Mouse (Mus musculus) embryonic facial prominence, embryonic 10.5 days (tissue): ENCODE results near the gene Chn2. TPM values are rescaled to one million over a fixed set of nuclear protein-coding genes. Genes with fewer than 3 reads are reported as not detected.

Experiments
- DNase-seq: peaks from one replicate; pipeline ENCODE4 v3.0.0-alpha.2; 2017; ENCODE audit warnings: low spot score
- H3K27ac ChIP-seq: fragments of 300-500 bp; sonication (generic); replicated peaks from 2 replicates; pipeline ENCODE4 v1.5.1; 2016; ENCODE audit warnings: mild to moderate bottlenecking
- H3K27me3 ChIP-seq: fragments of 300-500 bp; sonication (generic); replicated peaks from 2 replicates; pipeline ENCODE4 v1.6.1; 2016; ENCODE audit warnings: low read depth, mild to moderate bottlenecking; ENCODE audit not compliant: poor library complexity, severe bottlenecking
- H3K36me3 ChIP-seq: fragments of 300-500 bp; sonication (generic); replicated peaks from 2 replicates; pipeline ENCODE4 v1.6.1; 2016; ENCODE audit warnings: mild to moderate bottlenecking, moderate library complexity
- H3K4me1 ChIP-seq: fragments of 300-500 bp; sonication (generic); 2 replicates; pipeline ENCODE4 v1.6.1; 2016
- H3K4me3 ChIP-seq: fragments of 300-500 bp; sonication (generic); 2 replicates; pipeline ENCODE4 v1.5.1; 2016; ENCODE audit warnings: mild to moderate bottlenecking, moderate library complexity
- H3K9me3 ChIP-seq: fragments of 300-500 bp; sonication (generic); 2 replicates; pipeline ENCODE4 v1.6.1; 2016; ENCODE audit warnings: mild to moderate bottlenecking
- WGBS: fragments of 180-500 bp; shearing (Covaris S2); methylation state at CpG from one replicate; pipeline ENCODE4 v1.1.7; 2016; 5-methylcytosine and 5-hydroxymethylcytosine counted together
- polyA plus RNA-seq: library from polyadenylated mRNA; unstranded; fragments of >200 nt; fragmentation: Nextera tagmentation; extraction: Ambion mirVana; gene quantifications from 2 replicates; pipeline ENCODE4 v1.2.1, GENCODE M21; 2016

The Chn2 gene
- polyA plus RNA-seq, 1 experiment from 2014 or later = 11.3 TPM

- H3K4me3 ChIP-seq = no peak overlapping the region
- DNase-seq = no peak
- H3K9me3 ChIP-seq = no peaks in the 10 kb centered on the region
- 0 out of 2 replicates have a peak, but pooled peaks cover 4% of the 10 kb centered on the region for H3K27me3 ChIP-seq
- H3K27ac ChIP-seq = no peak overlapping the region
- WGBS = 92% methylated on average over 5 of the region's 5 CpGs
- no peaks in the 10 kb centered on the region for H3K36me3 ChIP-seq
- peaks cover 4% of the 10 kb centered on the region; the same call in 1 of the 2 replicates for H3K4me1 ChIP-seq
These were observed 15.5 kb upstream of the Chn2 start for GRCm38 (mm10) chr6:54023846-54024245.

GRCm38 (mm10) chr6:54028706-54029105 lies 10.6 kb upstream of the Chn2 start:
- H3K27ac ChIP-seq = no peak overlapping the region
- H3K9me3 ChIP-seq = no peaks in the 10 kb centered on the region
- 38% methylated on average over 1 of the region's 1 CpGs for WGBS
- DNase-seq = no peak
- no peaks in the 10 kb centered on the region for H3K36me3 ChIP-seq
- peaks cover 10% of the 10 kb centered on the region; the same call in 1 of the 2 replicates for H3K4me1 ChIP-seq
- peaks cover 16% of the 10 kb centered on the region for H3K27me3 ChIP-seq
- H3K4me3 ChIP-seq = no peak overlapping the region

- Histone ChIP-seq H3K27me3 (peaks cover 16% of the 10 kb centered on the region), H3K36me3 (no peaks in the 10 kb centered on the region), H3K27ac (no peak overlapping the region), H3K4me1 (peaks cover 20% of the 10 kb centered on the region), H3K4me3 (no peak overlapping the region), H3K9me3 (no peaks in the 10 kb centered on the region)
- no peak for DNase-seq
These were observed 9.0 kb upstream of the Chn2 start for GRCm38 (mm10) chr6:54030351-54030750.

- 86% methylated on average over 3 of the region's 3 CpGs for WGBS
- H3K36me3 ChIP-seq = no peaks in the 10 kb centered on the region
- H3K4me3 ChIP-seq = no peak overlapping the region
- H3K4me1 ChIP-seq = peaks cover 20% of the 10 kb centered on the region
- H3K27me3 ChIP-seq = peaks cover 15% of the 10 kb centered on the region
- H3K9me3 ChIP-seq = no peaks in the 10 kb centered on the region
- no peak for DNase-seq
- no peak overlapping the region for H3K27ac ChIP-seq
These were observed 8.6 kb upstream of the Chn2 start for GRCm38 (mm10) chr6:54030776-54031175.

- 3% methylated on average over 9 of the region's 9 CpGs for WGBS
- Histone ChIP-seq H3K27me3 (peaks cover 42% of the 10 kb centered on the region), H3K4me3 (peak overlapping the region; percentile 35), H3K27ac (peak overlapping the region; percentile 80), H3K9me3 (no peaks in the 10 kb centered on the region), H3K36me3 (no peaks in the 10 kb centered on the region), H3K4me1 (peaks cover 28% of the 10 kb centered on the region)
- peak; percentile 89 for DNase-seq
These were observed 4.9 kb upstream of the Chn2 start for GRCm38 (mm10) chr6:54034471-54034870.

GRCm38 (mm10) chr6:54035548-54035947 lies 3.8 kb upstream of the Chn2 start:
- DNase-seq = no peak
- Histone ChIP-seq H3K4me3 (no peak overlapping the region), H3K4me1 (peaks cover 37% of the 10 kb centered on the region), H3K27me3 (peaks cover 53% of the 10 kb centered on the region), H3K9me3 (no peaks in the 10 kb centered on the region), H3K27ac (no peak overlapping the region), H3K36me3 (no peaks in the 10 kb centered on the region)
- WGBS = 82% methylated on average over 3 of the region's 3 CpGs

GRCm38 (mm10) chr6:54038866-54039265 lies 488 bp upstream of the Chn2 start:
- H3K9me3 ChIP-seq = no peaks in the 10 kb centered on the region
- no peak for DNase-seq
- WGBS = 8% methylated on average over 10 of the region's 10 CpGs
- H3K27ac ChIP-seq = peak overlapping the region; percentile 90
- H3K27me3 ChIP-seq = peaks cover 73% of the 10 kb centered on the region
- H3K36me3 ChIP-seq = no peaks in the 10 kb centered on the region
- peak overlapping the region; percentile 73 for H3K4me3 ChIP-seq
- peaks cover 37% of the 10 kb centered on the region for H3K4me1 ChIP-seq

- Histone ChIP-seq H3K9me3 (no peaks in the 10 kb centered on the region), H3K27me3 (peaks cover 73% of the 10 kb centered on the region), H3K27ac (peak overlapping the region; percentile 90), H3K36me3 (no peaks in the 10 kb centered on the region), H3K4me1 (peaks cover 28% of the 10 kb centered on the region), H3K4me3 (peak overlapping the region; percentile 73)
- WGBS = under 1% methylated on average over 62 of the region's 62 CpGs
- DNase-seq = peak; percentile 83
These were observed 572 bp downstream of the Chn2 start for GRCm38 (mm10) chr6:54039805-54040447.

GRCm38 (mm10) chr6:54040448-54040844 lies 1.1 kb downstream of the Chn2 start:
- H3K4me1 ChIP-seq = peaks cover 26% of the 10 kb centered on the region
- no peaks in the 10 kb centered on the region for H3K36me3 ChIP-seq
- no peak for DNase-seq
- peaks cover 73% of the 10 kb centered on the region for H3K27me3 ChIP-seq
- H3K4me3 ChIP-seq = peak overlapping the region; percentile 73
- 21% methylated on average over 9 of the region's 9 CpGs for WGBS
- peak overlapping the region; percentile 90 for H3K27ac ChIP-seq
- no peaks in the 10 kb centered on the region for H3K9me3 ChIP-seq

- Histone ChIP-seq H3K36me3 (no peaks in the 10 kb centered on the region), H3K4me3 (no peak overlapping the region), H3K27me3 (peaks cover 72% of the 10 kb centered on the region), H3K4me1 (peaks cover 26% of the 10 kb centered on the region), H3K9me3 (no peaks in the 10 kb centered on the region), H3K27ac (no peak overlapping the region)
- WGBS = 29% methylated on average over 13 of the region's 13 CpGs
- DNase-seq = no peak
These were observed 2.2 kb downstream of the Chn2 start for GRCm38 (mm10) chr6:54041386-54042043.

GRCm38 (mm10) chr6:54042142-54042541 lies 2.8 kb downstream of the Chn2 start:
- Histone ChIP-seq H3K27ac (no peak overlapping the region), H3K4me1 (peaks cover 26% of the 10 kb centered on the region), H3K27me3 (peaks cover 66% of the 10 kb centered on the region), H3K4me3 (no peak overlapping the region), H3K36me3 (no peaks in the 10 kb centered on the region), H3K9me3 (no peaks in the 10 kb centered on the region)
- WGBS = 80% methylated on average over 1 of the region's 1 CpGs
- DNase-seq = no peak

- no peak overlapping the region for H3K27ac ChIP-seq
- 87% methylated on average over 5 of the region's 5 CpGs for WGBS
- H3K27me3 ChIP-seq = peaks cover 52% of the 10 kb centered on the region
- H3K9me3 ChIP-seq = no peaks in the 10 kb centered on the region
- DNase-seq = no peak
- H3K36me3 ChIP-seq = no peaks in the 10 kb centered on the region
- peaks cover 26% of the 10 kb centered on the region for H3K4me1 ChIP-seq
- H3K4me3 ChIP-seq = no peak overlapping the region
These were observed 4.2 kb downstream of the Chn2 start for GRCm38 (mm10) chr6:54043536-54043935.
